Mouse (Mus musculus) adrenal gland (tissue): ENCODE results near the gene Kif9.

Experiments
- intact Hi-C: fragments of 180-260 bp; cut with DNase I; formaldehyde crosslinking; loops from one replicate; pipeline ENCODE4 v1.15.1; 2025
- long read RNA-seq, 2 experiments: library from polyadenylated mRNA; unstranded; transcript quantifications; one replicate each; pipeline ENCODE4 v2.0.0; 2020; ENCODE audit warnings: borderline replicate concordance in 1 of 2; ENCODE audit not compliant: insufficient replicate concordance in 1 of 2

Gene Kif9
- long read RNA-seq, experiment 1, partial matches to known transcripts = 1 of 1 reads
- long read RNA-seq, experiment 1, other reads (novel, unspliced or antisense) = 0 of 1 reads
- long read RNA-seq, experiment 2, partial matches to known transcripts = 0 of 3 reads
- long read RNA-seq, experiment 2, other reads (novel, unspliced or antisense) = 2 of 3 reads

GRCm38 (mm10) chr9:110476124-110477091, at the start of gene Kif9, which contains the start of gene Klhl18:
Gene Kif9, plus strand, starts transcription at chr9:110476958.
Gene Klhl18, minus strand, starts transcription at chr9:110476694.
- intact Hi-C loops = loop anchor here (5.0 kb wide), 1 partner anchor 56 kb away; the partner anchor contains the start of gene Setd2

GRCm38 (mm10) chr9:110431241-110431640, 45.5 kb upstream of the Kif9 start:
- intact Hi-C loops = no loop called here

- intact Hi-C loops = no loop called here
These were observed 43.7 kb upstream of the Kif9 start for GRCm38 (mm10) chr9:110433045-110433444.

- intact Hi-C loops = no loop called here
These were observed 40.7 kb upstream of the Kif9 start for GRCm38 (mm10) chr9:110436041-110436440.

GRCm38 (mm10) chr9:110440049-110440448, 36.7 kb upstream of the Kif9 start:
- intact Hi-C loops = loop anchor here (10.0 kb wide), 1 partner anchor 265 kb away; no protein-coding TSS in a partner anchor

GRCm38 (mm10) chr9:110440559-110440958, 36.2 kb upstream of the Kif9 start:
- intact Hi-C loops = loop anchor here (10.0 kb wide), 1 partner anchor 264 kb away; no protein-coding TSS in a partner anchor

GRCm38 (mm10) chr9:110448356-110448755, 28.4 kb upstream of the Kif9 start:
- intact Hi-C loops = loop anchor here (10.0 kb wide), 1 partner anchor 256 kb away; no protein-coding TSS in a partner anchor

GRCm38 (mm10) chr9:110448857-110449617, 27.7 kb upstream of the Kif9 start:
- intact Hi-C loops = loop anchor here (10.0 kb wide), 1 partner anchor 256 kb away; no protein-coding TSS in a partner anchor

- intact Hi-C loops = no loop called here
These were observed 24.2 kb upstream of the Kif9 start for GRCm38 (mm10) chr9:110452523-110452922.

- intact Hi-C loops = no loop called here
These were observed 18.8 kb upstream of the Kif9 start for GRCm38 (mm10) chr9:110457926-110458325.

- intact Hi-C loops = no loop called here
These were observed 17.5 kb upstream of the Kif9 start for GRCm38 (mm10) chr9:110459145-110459727.

- intact Hi-C loops = no loop called here
These were observed 15.6 kb upstream of the Kif9 start for GRCm38 (mm10) chr9:110460884-110461815.

GRCm38 (mm10) chr9:110462321-110462720, 14.4 kb upstream of the Kif9 start:
- intact Hi-C loops = no loop called here

- intact Hi-C loops = no loop called here
These were observed 12.7 kb upstream of the Kif9 start for GRCm38 (mm10) chr9:110463983-110464591.

GRCm38 (mm10) chr9:110465336-110465735, 11.4 kb upstream of the Kif9 start:
- intact Hi-C loops = no loop called here

GRCm38 (mm10) chr9:110466179-110466578, 10.6 kb upstream of the Kif9 start:
- intact Hi-C loops = no loop called here

GRCm38 (mm10) chr9:110477951-110478350, 1.2 kb downstream of the Kif9 start:
- intact Hi-C loops = loop anchor here (5.0 kb wide), 1 partner anchor 54 kb away; the partner anchor contains the start of gene Setd2

GRCm38 (mm10) chr9:110478639-110479038, 1.9 kb downstream of the Kif9 start:
- intact Hi-C loops = loop anchor here (5.0 kb wide), 1 partner anchor 54 kb away; the partner anchor contains the start of gene Setd2

- intact Hi-C loops = no loop called here
These were observed 12.1 kb downstream of the Kif9 start for GRCm38 (mm10) chr9:110488841-110489240.
